Mouse (Mus musculus): Measurements from ENCODE around the gene Olfr66. TPM values are rescaled to one million over a fixed set of nuclear protein-coding genes. Genes with fewer than 3 reads are reported as not detected.

The Olfr66 gene
- polyA plus RNA-seq, 1 experiment from 2014 or later, result not detected

GRCm38 (mm10) chr7:103874451-103874850 lies 11.6 kb downstream of the Olfr66 start:
- WGBS, result 46% methylated on average over 5 of the region's 5 CpGs
- Histone ChIP-seq H3K4me3 (ENCODE audit: low read depth, low read length) (no peak overlapping the region), H3K27ac (replicated peaks; ENCODE audit: low read depth, low read length) (no peak overlapping the region), H3K27me3 (ENCODE audit: control insufficient read depth, insufficient read depth, low read length) (no peaks in the 10 kb centered on the region), H3K36me3 (ENCODE audit: control insufficient read depth, insufficient read depth, low read length) (no peaks in the 10 kb centered on the region), H3K4me1 (ENCODE audit: control insufficient read depth, insufficient read depth, low read length) (no peaks in the 10 kb centered on the region), H3K9me3 (ENCODE audit: control insufficient read depth, low read length) (no peaks in the 10 kb centered on the region), H3K9ac (ENCODE audit: low read length) (no peak overlapping the region), H3K4me2 (ENCODE audit: low read depth, severe bottlenecking) (no peak overlapping the region)
- DNase-seq (ENCODE audit: low spot score) (no peak), ATAC-seq (ENCODE audit: insufficient number of reproducible peaks, low FRiP score, low TSS enrichment, low read depth) (no peak)

DNA sequence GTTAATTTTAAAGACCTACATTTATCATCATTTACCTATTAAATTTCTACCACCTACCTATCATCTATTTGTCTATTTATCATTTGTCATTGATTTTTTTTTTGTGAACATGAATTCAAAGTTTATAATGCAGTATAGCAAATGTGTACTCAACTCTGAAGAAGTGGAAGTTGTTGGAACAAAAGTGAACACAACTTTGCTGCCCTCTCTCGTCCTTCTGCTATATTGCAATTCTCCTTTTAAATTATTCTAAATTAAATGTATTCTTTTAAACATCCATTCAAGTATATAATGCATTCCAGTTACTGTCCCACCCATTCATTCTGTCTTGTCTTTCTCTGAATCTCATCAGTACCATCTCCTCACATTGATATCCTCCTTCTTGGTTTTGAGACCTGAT lies 13.0 kb downstream of the Olfr66 start:
- no peaks in the 10 kb centered on the region for H3K4me1 ChIP-seq (ENCODE audit: control insufficient read depth, insufficient read depth, low read length)
- H3K27me3 ChIP-seq (ENCODE audit: control insufficient read depth, insufficient read depth, low read length), result no peaks in the 10 kb centered on the region
- ATAC-seq (ENCODE audit: insufficient number of reproducible peaks, low FRiP score, low TSS enrichment, low read depth), result no peak
- no peak overlapping the region for H3K9ac ChIP-seq (ENCODE audit: low read length)
- no peaks in the 10 kb centered on the region for H3K9me3 ChIP-seq (ENCODE audit: control insufficient read depth, low read length)
- H3K4me3 ChIP-seq (ENCODE audit: low read depth, low read length), result no peak overlapping the region
- WGBS, result 15% methylated on average over 1 of the region's 1 CpGs
- no peak overlapping the region for H3K4me2 ChIP-seq (ENCODE audit: low read depth, severe bottlenecking)
- no peak overlapping the region for H3K27ac ChIP-seq (replicated peaks; ENCODE audit: low read depth, low read length)
- DNase-seq (ENCODE audit: low spot score), result no peak
- H3K36me3 ChIP-seq (ENCODE audit: control insufficient read depth, insufficient read depth, low read length), result no peaks in the 10 kb centered on the region

- no peak overlapping the region for H3K4me3 ChIP-seq (ENCODE audit: low read depth, low read length)
- no peak overlapping the region for H3K27ac ChIP-seq (replicated peaks; ENCODE audit: low read depth, low read length)
- no peaks in the 10 kb centered on the region for H3K4me1 ChIP-seq (ENCODE audit: control insufficient read depth, insufficient read depth, low read length)
- no peak overlapping the region for H3K9ac ChIP-seq (ENCODE audit: low read length)
- no peak overlapping the region for H3K4me2 ChIP-seq (ENCODE audit: low read depth, severe bottlenecking)
- no peaks in the 10 kb centered on the region for H3K36me3 ChIP-seq (ENCODE audit: control insufficient read depth, insufficient read depth, low read length)
- H3K27me3 ChIP-seq (ENCODE audit: control insufficient read depth, insufficient read depth, low read length), result no peaks in the 10 kb centered on the region
- ATAC-seq (ENCODE audit: insufficient number of reproducible peaks, low FRiP score, low TSS enrichment, low read depth) (0 out of 2 replicates have a peak, but pooled peaks have one; percentile 31), DNase-seq (ENCODE audit: low spot score) (no peak)
- H3K9me3 ChIP-seq (ENCODE audit: control insufficient read depth, low read length), result no peaks in the 10 kb centered on the region
These were observed 15.4 kb downstream of the Olfr66 start for GRCm38 (mm10) chr7:103870667-103871066.

GRCm38 (mm10) chr7:103865716-103866115 lies 20.3 kb downstream of the Olfr66 start:
- H3K9me3 ChIP-seq (ENCODE audit: control insufficient read depth, low read length), result no peaks in the 10 kb centered on the region
- DNase-seq (ENCODE audit: low spot score) (no peak), ATAC-seq (ENCODE audit: insufficient number of reproducible peaks, low FRiP score, low TSS enrichment, low read depth) (no peak)
- no peak overlapping the region for H3K9ac ChIP-seq (ENCODE audit: low read length)
- H3K4me1 ChIP-seq (ENCODE audit: control insufficient read depth, insufficient read depth, low read length), result no peaks in the 10 kb centered on the region
- H3K27ac ChIP-seq (replicated peaks; ENCODE audit: low read depth, low read length), result no peak overlapping the region
- H3K4me3 ChIP-seq (ENCODE audit: low read depth, low read length), result no peak overlapping the region
- H3K4me2 ChIP-seq (ENCODE audit: low read depth, severe bottlenecking), result no peak overlapping the region
- H3K36me3 ChIP-seq (ENCODE audit: control insufficient read depth, insufficient read depth, low read length), result no peaks in the 10 kb centered on the region
- no peaks in the 10 kb centered on the region for H3K27me3 ChIP-seq (ENCODE audit: control insufficient read depth, insufficient read depth, low read length)

DNA sequence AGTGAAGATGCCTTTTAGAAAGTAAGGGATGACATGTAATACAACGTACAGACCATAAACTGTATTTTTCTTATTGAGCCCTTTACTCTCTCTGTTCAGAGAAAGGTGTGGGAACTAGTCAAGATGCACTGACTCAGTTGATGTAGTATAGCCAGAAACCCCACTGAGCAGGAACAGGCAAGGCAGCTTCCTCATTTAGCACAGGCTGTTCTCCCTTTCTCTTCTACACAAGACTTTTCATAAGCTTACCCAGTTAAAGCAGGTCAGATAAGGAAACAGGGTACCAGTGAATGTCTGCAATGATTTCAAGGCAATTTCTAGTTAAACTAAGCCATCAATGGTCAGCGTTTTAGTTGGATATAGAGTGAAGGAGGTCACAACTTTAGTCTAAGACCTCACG lies 24.5 kb downstream of the Olfr66 start:
- no peak overlapping the region for H3K9ac ChIP-seq (ENCODE audit: low read length)
- no peaks in the 10 kb centered on the region for H3K4me1 ChIP-seq (ENCODE audit: control insufficient read depth, insufficient read depth, low read length)
- H3K27ac ChIP-seq (replicated peaks; ENCODE audit: low read depth, low read length), result no peak overlapping the region
- no peaks in the 10 kb centered on the region for H3K9me3 ChIP-seq (ENCODE audit: control insufficient read depth, low read length)
- no peak overlapping the region for H3K4me2 ChIP-seq (ENCODE audit: low read depth, severe bottlenecking)
- no peaks in the 10 kb centered on the region for H3K27me3 ChIP-seq (ENCODE audit: control insufficient read depth, insufficient read depth, low read length)
- 92% methylated on average over 3 of the region's 3 CpGs for WGBS
- H3K4me3 ChIP-seq (ENCODE audit: low read depth, low read length), result no peak overlapping the region
- no peaks in the 10 kb centered on the region for H3K36me3 ChIP-seq (ENCODE audit: control insufficient read depth, insufficient read depth, low read length)
- DNase-seq (ENCODE audit: low spot score), result no peak
- ATAC-seq (ENCODE audit: insufficient number of reproducible peaks, low FRiP score, low TSS enrichment, low read depth), result no peak

- peak; percentile 30 for DNase-seq (ENCODE audit: low spot score)
These were observed 25.2 kb downstream of the Olfr66 start for GRCm38 (mm10) chr7:103860855-103861254.

GRCm38 (mm10) chr7:103859076-103859475 lies 27.0 kb downstream of the Olfr66 start:
- Histone ChIP-seq H3K9ac (ENCODE audit: low read length) (no peak overlapping the region), H3K9me3 (ENCODE audit: control insufficient read depth, low read length) (no peaks in the 10 kb centered on the region), H3K27ac (replicated peaks; ENCODE audit: low read depth, low read length) (no peak overlapping the region), H3K4me1 (ENCODE audit: control insufficient read depth, insufficient read depth, low read length) (no peaks in the 10 kb centered on the region), H3K4me2 (ENCODE audit: low read depth, severe bottlenecking) (no peak overlapping the region), H3K36me3 (ENCODE audit: control insufficient read depth, insufficient read depth, low read length) (no peaks in the 10 kb centered on the region), H3K27me3 (ENCODE audit: control insufficient read depth, insufficient read depth, low read length) (no peaks in the 10 kb centered on the region), H3K4me3 (ENCODE audit: low read depth, low read length) (no peak overlapping the region)
- ATAC-seq (ENCODE audit: insufficient number of reproducible peaks, low FRiP score, low TSS enrichment, low read depth) (no peak), DNase-seq (ENCODE audit: low spot score) (no peak)
- 73% methylated on average over 2 of the region's 2 CpGs for WGBS

More at GRCm38 (mm10) chr7:103860855-103861254, 25.2 kb downstream of the Olfr66 start:
- WGBS, result 59% methylated on average over 1 of the region's 1 CpGs
- Histone ChIP-seq H3K9me3 (ENCODE audit: control insufficient read depth, low read length) (no peaks in the 10 kb centered on the region), H3K9ac (ENCODE audit: low read length) (no peak overlapping the region), H3K27me3 (ENCODE audit: control insufficient read depth, insufficient read depth, low read length) (no peaks in the 10 kb centered on the region), H3K4me1 (ENCODE audit: control insufficient read depth, insufficient read depth, low read length) (no peaks in the 10 kb centered on the region), H3K4me2 (ENCODE audit: low read depth, severe bottlenecking) (no peak overlapping the region), H3K27ac (replicated peaks; ENCODE audit: low read depth, low read length) (no peak overlapping the region), H3K36me3 (ENCODE audit: control insufficient read depth, insufficient read depth, low read length) (no peaks in the 10 kb centered on the region), H3K4me3 (ENCODE audit: low read depth, low read length) (no peak overlapping the region)
- no peak for ATAC-seq (ENCODE audit: insufficient number of reproducible peaks, low FRiP score, low TSS enrichment, low read depth)

DNA sequence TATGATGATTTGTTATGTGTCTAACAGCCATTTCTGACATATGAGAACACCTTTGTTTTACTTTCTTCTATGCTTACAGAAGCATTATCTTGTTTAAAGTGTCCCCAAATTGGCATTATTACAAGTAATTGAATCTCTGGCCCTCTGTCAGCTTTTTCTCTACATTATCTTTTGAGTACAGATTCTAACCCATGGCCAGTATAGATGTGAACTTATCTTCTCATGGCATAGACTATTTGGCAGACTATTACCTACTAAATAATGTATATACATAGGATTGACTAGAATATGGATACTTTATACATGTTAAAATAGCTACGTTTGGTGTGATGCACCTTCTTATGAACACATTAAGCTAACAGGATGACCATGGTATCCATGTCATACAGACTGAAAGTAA lies 31.4 kb downstream of the Olfr66 start:
- Histone ChIP-seq H3K4me2 (ENCODE audit: low read depth, severe bottlenecking) (no peak overlapping the region), H3K27me3 (ENCODE audit: control insufficient read depth, insufficient read depth, low read length) (no peaks in the 10 kb centered on the region), H3K9me3 (ENCODE audit: control insufficient read depth, low read length) (no peaks in the 10 kb centered on the region), H3K4me3 (ENCODE audit: low read depth, low read length) (no peak overlapping the region), H3K9ac (ENCODE audit: low read length) (no peak overlapping the region), H3K27ac (replicated peaks; ENCODE audit: low read depth, low read length) (no peak overlapping the region), H3K4me1 (ENCODE audit: control insufficient read depth, insufficient read depth, low read length) (no peaks in the 10 kb centered on the region), H3K36me3 (ENCODE audit: control insufficient read depth, insufficient read depth, low read length) (no peaks in the 10 kb centered on the region)
- 79% methylated on average over 1 of the region's 1 CpGs for WGBS
- DNase-seq (ENCODE audit: low spot score) (no peak), ATAC-seq (ENCODE audit: insufficient number of reproducible peaks, low FRiP score, low TSS enrichment, low read depth) (no peak)

- no peak for ATAC-seq (ENCODE audit: insufficient number of reproducible peaks, low FRiP score, low TSS enrichment, low read depth)
- Histone ChIP-seq H3K36me3 (ENCODE audit: control insufficient read depth, insufficient read depth, low read length) (no peaks in the 10 kb centered on the region), H3K4me2 (ENCODE audit: low read depth, severe bottlenecking) (no peak within 1 kb of the TSS), H3K4me1 (ENCODE audit: control insufficient read depth, insufficient read depth, low read length) (no peaks in the 10 kb centered on the region), H3K4me3 (ENCODE audit: low read depth, low read length) (no peak within 1 kb of the TSS), H3K27ac (replicated peaks; ENCODE audit: low read depth, low read length) (no peak within 1 kb of the TSS), H3K9me3 (ENCODE audit: control insufficient read depth, low read length) (no peaks in the 10 kb centered on the region), H3K9ac (ENCODE audit: low read length) (no peak within 1 kb of the TSS), H3K27me3 (ENCODE audit: control insufficient read depth, insufficient read depth, low read length) (no peaks in the 10 kb centered on the region)
- 74% methylated on average over 2 of the region's 2 CpGs for WGBS
- DNase-seq (ENCODE audit: low spot score), result no peak
These were observed 33.0 kb downstream of the Olfr66 start, which contains the start of gene Hbb-y for GRCm38 (mm10) chr7:103853090-103853489. TSS of gene Hbb-y (minus strand) at chr7:103853216.
